Mouse (Mus musculus) forebrain, embryonic 13.5 days (tissue): ENCODE measurements at regions not wholly inside any gene's neighbourhood (a gene's known extent, or its start where the extent isn't known, plus 50 kb on each side); places are given as distances from the start of the nearest gene placed in this dataset.
A peak's percentile ranks its signal among the peaks of the same experiment; 100 is the strongest.

Source experiments
- ATAC-seq: fragments of 200-750 bp; cut with Nextera tagmentation; 2 replicates; pipeline ENCODE4 v1.8.0; 2017
- H3K27ac ChIP-seq: fragments of 300-500 bp; sonication (generic); 2 replicates; pipeline ENCODE4 v1.5.1; 2015; ENCODE audit warnings: inconsistent platforms, mild to moderate bottlenecking, moderate library complexity
- H3K27me3 ChIP-seq: fragments of 300-500 bp; sonication (generic); 2 replicates; pipeline ENCODE4 v1.6.1; 2015; ENCODE audit warnings: mild to moderate bottlenecking, inconsistent platforms
- H3K36me3 ChIP-seq: fragments of 300-500 bp; sonication (generic); 2 replicates; pipeline ENCODE4 v1.6.1; 2015; ENCODE audit warnings: mild to moderate bottlenecking, inconsistent platforms; ENCODE audit not compliant: poor library complexity, severe bottlenecking
- H3K4me1 ChIP-seq: fragments of 300-500 bp; sonication (generic); 2 replicates; pipeline ENCODE4 v1.6.1; 2015; ENCODE audit warnings: inconsistent platforms
- H3K4me2 ChIP-seq: fragments of 300-500 bp; sonication (generic); 2 replicates; pipeline ENCODE4 v1.6.1; 2015; ENCODE audit warnings: inconsistent platforms, mild to moderate bottlenecking, moderate library complexity
- H3K4me3 ChIP-seq: fragments of 300-500 bp; sonication (generic); 2 replicates; pipeline ENCODE4 v1.5.1; 2015; ENCODE audit warnings: mild to moderate bottlenecking, inconsistent platforms
- H3K9ac ChIP-seq: fragments of 300-500 bp; sonication (generic); 2 replicates; pipeline ENCODE4 v1.6.1; 2015; ENCODE audit warnings: mild to moderate bottlenecking, inconsistent platforms
- H3K9me3 ChIP-seq: fragments of 300-500 bp; sonication (generic); replicated peaks from 2 replicates; pipeline ENCODE4 v1.6.1; 2016; ENCODE audit warnings: inconsistent platforms
- WGBS: fragments of 180-500 bp; shearing (Covaris S2); methylation state at CpG from one replicate; pipeline ENCODE4 v1.1.7; 2015; 5-methylcytosine and 5-hydroxymethylcytosine counted together

GRCm38 (mm10) chr1:34642304-34642893 lies 62.9 kb downstream of the Amer3 start:
- no peaks in the 10 kb centered on the region for H3K27me3 ChIP-seq
- 34% methylated on average over 13 of the region's 13 CpGs for WGBS

GRCm38 (mm10) chr1:34653963-34654644 lies 74.6 kb downstream of the Amer3 start:
- no peak for ATAC-seq
- H3K36me3 ChIP-seq, result no peaks in the 10 kb centered on the region
- no peak overlapping the region for H3K9ac ChIP-seq
- WGBS, result 93% methylated on average over 10 of the region's 10 CpGs
- H3K4me2 ChIP-seq, result no peak overlapping the region
- H3K4me3 ChIP-seq, result no peak overlapping the region
- no peaks in the 10 kb centered on the region for H3K9me3 ChIP-seq
- H3K27me3 ChIP-seq, result no peaks in the 10 kb centered on the region
- no peak overlapping the region for H3K27ac ChIP-seq
- no peaks in the 10 kb centered on the region for H3K4me1 ChIP-seq

More at GRCm38 (mm10) chr1:34642304-34642893, 62.9 kb downstream of the Amer3 start:
- Histone ChIP-seq H3K4me2 (no peak overlapping the region), H3K9ac (no peak overlapping the region), H3K36me3 (no peaks in the 10 kb centered on the region), H3K9me3 (no peaks in the 10 kb centered on the region), H3K4me1 (no peaks in the 10 kb centered on the region; the same call in 1 of the 2 replicates), H3K4me3 (no peak overlapping the region), H3K27ac (no peak overlapping the region)
- ATAC-seq, result peak; percentile 53; the same call in 1 of the 2 replicates

- H3K36me3 ChIP-seq, result no peaks in the 10 kb centered on the region
- no peak for ATAC-seq
- H3K4me2 ChIP-seq, result no peak overlapping the region
- H3K9me3 ChIP-seq, result no peaks in the 10 kb centered on the region
- H3K27me3 ChIP-seq, result no peaks in the 10 kb centered on the region
- no peak overlapping the region for H3K27ac ChIP-seq
- no peak overlapping the region for H3K9ac ChIP-seq
- no peaks in the 10 kb centered on the region for H3K4me1 ChIP-seq
- H3K4me3 ChIP-seq, result no peak overlapping the region
Observed at GRCm38 (mm10) chr1:34657481-34657880, 78.0 kb downstream of the Amer3 start.

- Histone ChIP-seq H3K4me2 (peak overlapping the region; percentile 36), H3K4me1 (peaks cover 33% of the 10 kb centered on the region), H3K9ac (no peak overlapping the region), H3K27me3 (no peaks in the 10 kb centered on the region), H3K9me3 (no peaks in the 10 kb centered on the region), H3K4me3 (no peak overlapping the region), H3K36me3 (no peaks in the 10 kb centered on the region), H3K27ac (peak overlapping the region; percentile 85)
- no peak for ATAC-seq
- 48% methylated on average over 4 of the region's 4 CpGs for WGBS
Observed at GRCm38 (mm10) chr1:34663875-34664547, 84.6 kb downstream of the Amer3 start.

- Histone ChIP-seq H3K4me3 (no peak overlapping the region), H3K27ac (peak overlapping the region; percentile 85), H3K9ac (no peak overlapping the region), H3K27me3 (no peaks in the 10 kb centered on the region), H3K36me3 (no peaks in the 10 kb centered on the region), H3K4me2 (peak overlapping the region; percentile 36), H3K4me1 (peaks cover 33% of the 10 kb centered on the region), H3K9me3 (no peaks in the 10 kb centered on the region)
- peak; percentile 88 for ATAC-seq
- WGBS, result 34% methylated on average over 11 of the region's 11 CpGs
Observed at GRCm38 (mm10) chr1:34664816-34665511, 85.5 kb downstream of the Amer3 start.

GRCm38 (mm10) chr1:34665512-34665854 lies 86.0 kb downstream of the Amer3 start:
- Histone ChIP-seq H3K27me3 (no peaks in the 10 kb centered on the region), H3K9me3 (no peaks in the 10 kb centered on the region), H3K27ac (peak overlapping the region; percentile 85), H3K9ac (no peak overlapping the region), H3K36me3 (no peaks in the 10 kb centered on the region), H3K4me1 (peaks cover 33% of the 10 kb centered on the region), H3K4me2 (peak overlapping the region; percentile 36), H3K4me3 (no peak overlapping the region)
- no peak; the same call in 1 of the 2 replicates for ATAC-seq
- 36% methylated on average over 5 of the region's 5 CpGs for WGBS

- WGBS, result 19% methylated on average over 13 of the region's 13 CpGs
- peaks cover 33% of the 10 kb centered on the region for H3K4me1 ChIP-seq
- H3K27me3 ChIP-seq, result no peaks in the 10 kb centered on the region
- H3K9ac ChIP-seq, result no peak overlapping the region
- no peaks in the 10 kb centered on the region for H3K36me3 ChIP-seq
- no peak overlapping the region for H3K4me3 ChIP-seq
- ATAC-seq, result peak; percentile 77
- peak overlapping the region; percentile 85 for H3K27ac ChIP-seq
- no peaks in the 10 kb centered on the region for H3K9me3 ChIP-seq
- peak overlapping the region; percentile 36; the same call in 1 of the 2 replicates for H3K4me2 ChIP-seq
Observed at GRCm38 (mm10) chr1:34666226-34666662, 86.8 kb downstream of the Amer3 start.

- Histone ChIP-seq H3K27ac (no peak overlapping the region), H3K9me3 (no peaks in the 10 kb centered on the region), H3K4me2 (peak overlapping the region; percentile 93; the same call in 1 of the 2 replicates), H3K27me3 (peaks cover 44% of the 10 kb centered on the region), H3K4me1 (peaks cover 27% of the 10 kb centered on the region), H3K9ac (no peak overlapping the region), H3K4me3 (no peak overlapping the region), H3K36me3 (no peaks in the 10 kb centered on the region)
- no peak for ATAC-seq
- whole genome bisulfite sequencing, result 60% methylated on average over 12 of the region's 12 CpGs
Observed at GRCm38 (mm10) chr1:34677105-34677741, 97.8 kb downstream of the Amer3 start.

- Histone ChIP-seq H3K9me3 (no peaks in the 10 kb centered on the region), H3K4me3 (peak overlapping the region; percentile 50), H3K4me2 (peak overlapping the region; percentile 93), H3K27ac (no peak overlapping the region), H3K36me3 (no peaks in the 10 kb centered on the region), H3K9ac (peak overlapping the region; percentile 70), H3K27me3 (peaks cover 44% of the 10 kb centered on the region), H3K4me1 (peaks cover 27% of the 10 kb centered on the region)
- ATAC-seq, result peak; percentile 69
- under 1% methylated on average over 55 of the region's 56 CpGs for WGBS
Observed at GRCm38 (mm10) chr1:34677832-34678733, 98.6 kb downstream of the Amer3 start.

- Histone ChIP-seq H3K27me3 (peaks cover 44% of the 10 kb centered on the region), H3K27ac (no peak overlapping the region), H3K9ac (peak overlapping the region; percentile 70), H3K4me1 (peaks cover 27% of the 10 kb centered on the region), H3K4me3 (peak overlapping the region; percentile 50), H3K36me3 (no peaks in the 10 kb centered on the region), H3K4me2 (peak overlapping the region; percentile 93), H3K9me3 (no peaks in the 10 kb centered on the region)
- 0% methylated on average over 9 of the region's 9 CpGs for WGBS
- peak; percentile 38 for ATAC-seq
Observed at GRCm38 (mm10) chr1:34678734-34679068, 99.2 kb downstream of the Amer3 start.

GRCm38 (mm10) chr1:34686539-34686938 lies 107.1 kb downstream of the Amer3 start:
- Histone ChIP-seq H3K4me2 (no peak overlapping the region), H3K27ac (no peak overlapping the region), H3K9ac (no peak overlapping the region), H3K27me3 (no peaks in the 10 kb centered on the region), H3K9me3 (no peaks in the 10 kb centered on the region), H3K4me1 (peaks cover 4% of the 10 kb centered on the region; the same call in 1 of the 2 replicates), H3K4me3 (no peak overlapping the region), H3K36me3 (no peaks in the 10 kb centered on the region)
- 66% methylated on average over 2 of the region's 2 CpGs for WGBS
- ATAC-seq, result no peak
